Mouse (Mus musculus): ENCODE results near the gene Pot1b.

Gene Pot1b

GRCm38 (mm10) chr17:55711984-55712811 lies at the start of gene Pot1b:
Gene Pot1b (minus strand): TSS chr17:55712628.
- peak; percentile 98 to 99 for DNase-seq

GRCm38 (mm10) chr17:55751170-55751569 lies 38.7 kb upstream of the Pot1b start:
- DNase-seq: no peak

- DNase-seq: no peak
These were observed 37.4 kb upstream of the Pot1b start, which contains the start of gene Adgre4 for GRCm38 (mm10) chr17:55749786-55750185. Gene Adgre4 (plus strand): TSS chr17:55749984.

- DNase-seq: no peak
These were observed 24.2 kb upstream of the Pot1b start for GRCm38 (mm10) chr17:55736675-55737074.

- DNase-seq: no peak
These were observed 13.8 kb upstream of the Pot1b start for GRCm38 (mm10) chr17:55726193-55726592.

GRCm38 (mm10) chr17:55722250-55722649 lies 9.8 kb upstream of the Pot1b start:
- no peak for DNase-seq

- no peak for DNase-seq
These were observed 8.8 kb upstream of the Pot1b start for GRCm38 (mm10) chr17:55721270-55721669.

- DNase-seq: no peak
These were observed 9.6 kb downstream of the Pot1b start for GRCm38 (mm10) chr17:55702865-55703264.

GRCm38 (mm10) chr17:55702161-55702820 lies 10.1 kb downstream of the Pot1b start:
- DNase-seq: peak; percentile 38 to 81

- no peak for DNase-seq
These were observed 13.0 kb downstream of the Pot1b start for GRCm38 (mm10) chr17:55699388-55699787.

- DNase-seq: no peak
These were observed 51.3 kb downstream of the Pot1b start for GRCm38 (mm10) chr17:55661099-55661498.

GRCm38 (mm10) chr17:55625092-55625491 lies 87.3 kb downstream of the Pot1b start, which contains the start of gene Vmn2r118:
Gene Vmn2r118 (minus strand): TSS chr17:55625192.
- DNase-seq: no peak

All from kidney, adult 8-10 months (tissue).